Mouse (Mus musculus): Measurements from ENCODE around the gene Nup188.

Gene Nup188

GRCm38 (mm10) chr2:30287027-30287373 is 803 bp downstream of the Nup188 start:
- peak; percentile 23 to 31 for DNase-seq

GRCm38 (mm10) chr2:30299525-30299924 is 13.3 kb downstream of the Nup188 start:
- no peak for DNase-seq

- no peak for DNase-seq
Measured at GRCm38 (mm10) chr2:30299966-30300365, 13.8 kb downstream of the Nup188 start.

GRCm38 (mm10) chr2:30306087-30306486 is 19.9 kb downstream of the Nup188 start:
- DNase-seq = no peak

GRCm38 (mm10) chr2:30309351-30309750 is 23.2 kb downstream of the Nup188 start:
- no peak for DNase-seq

- no peak for DNase-seq
Measured at GRCm38 (mm10) chr2:30311481-30311880, 25.3 kb downstream of the Nup188 start.

- no peak for DNase-seq
Measured at GRCm38 (mm10) chr2:30316136-30316535, 29.9 kb downstream of the Nup188 start.

- DNase-seq = no peak
Measured at GRCm38 (mm10) chr2:30316955-30317354, 30.8 kb downstream of the Nup188 start.

GRCm38 (mm10) chr2:30319260-30319659 is 33.1 kb downstream of the Nup188 start:
- DNase-seq = no peak

GRCm38 (mm10) chr2:30323111-30323510 is 36.9 kb downstream of the Nup188 start:
- no peak for DNase-seq

- DNase-seq = no peak
Measured at GRCm38 (mm10) chr2:30325296-30325695, 39.1 kb downstream of the Nup188 start.

GRCm38 (mm10) chr2:30327276-30327675 is 41.1 kb downstream of the Nup188 start:
- peak; percentile 49 to 58 for DNase-seq

GRCm38 (mm10) chr2:30328791-30329190 is 42.6 kb downstream of the Nup188 start:
- no peak for DNase-seq

- no peak for DNase-seq
Measured at GRCm38 (mm10) chr2:30335324-30335723, 49.1 kb downstream of the Nup188 start.

GRCm38 (mm10) chr2:30336174-30336915 is 50.1 kb downstream of the Nup188 start:
- DNase-seq = peak; percentile 44 to 53

GRCm38 (mm10) chr2:30337179-30337578 is 51.0 kb downstream of the Nup188 start:
- DNase-seq = peak in 1 of 2 experiments; percentile 33

- DNase-seq = no peak
Measured at GRCm38 (mm10) chr2:30342061-30342460, 55.9 kb downstream of the Nup188 start.

GRCm38 (mm10) chr2:30342544-30342943 is 56.3 kb downstream of the Nup188 start:
- peak; percentile 69 to 71 for DNase-seq

- peak; percentile 62 to 68 for DNase-seq
Measured at GRCm38 (mm10) chr2:30343601-30344137, 57.5 kb downstream of the Nup188 start.

- no peak for DNase-seq
Measured at GRCm38 (mm10) chr2:30345971-30346676, 59.9 kb downstream of the Nup188 start.

GRCm38 (mm10) chr2:30349196-30349595 is 63.0 kb downstream of the Nup188 start:
- no peak for DNase-seq

GRCm38 (mm10) chr2:30351149-30351548 is 65.0 kb downstream of the Nup188 start:
- DNase-seq = no peak

- DNase-seq = peak; percentile 68 to 73
Measured at GRCm38 (mm10) chr2:30355861-30356260, 69.7 kb downstream of the Nup188 start.

GRCm38 (mm10) chr2:30356266-30356665 is 70.1 kb downstream of the Nup188 start:
- DNase-seq = peak in 1 of 2 experiments; percentile 57

Measured in cerebellum, adult 18-20 months (tissue).